Mouse (Mus musculus) intestine, embryonic 14.5 days (tissue): Measurements from ENCODE around the gene Cadps2. TPM values are rescaled to one million over a fixed set of nuclear protein-coding genes. Genes with fewer than 3 reads are reported as not detected.

Source experiments
- ATAC-seq: fragments of 200-750 bp; cut with Nextera tagmentation; replicated peaks from 2 replicates; pipeline ENCODE4 v1.8.0; 2017; ENCODE audit warnings: low read depth, moderate number of reproducible peaks, moderate TSS enrichment, moderate library complexity; ENCODE audit not compliant: low FRiP score, low TSS enrichment
- DNase-seq: peaks from one replicate; pipeline ENCODE4 v3.0.0-alpha.2; 2018; ENCODE audit warnings: low spot score
- H3K27ac ChIP-seq: fragments of 300-500 bp; sonication (generic); 2 replicates; pipeline ENCODE4 v1.5.1; 2014; ENCODE audit warnings: low read depth, mild to moderate bottlenecking, control low read depth
- H3K27me3 ChIP-seq: fragments of 300-500 bp; sonication (generic); replicated peaks from 2 replicates; pipeline ENCODE4 v1.6.1; 2014; ENCODE audit warnings: low read length, control low read depth; ENCODE audit not compliant: control insufficient read depth, insufficient read depth
- H3K36me3 ChIP-seq: fragments of 300-500 bp; sonication (generic); 2 replicates; pipeline ENCODE4 v1.6.1; 2014; ENCODE audit warnings: low read length, control low read depth; ENCODE audit not compliant: control insufficient read depth, insufficient read depth
- H3K4me1 ChIP-seq: fragments of 300-500 bp; sonication (generic); replicated peaks from 2 replicates; pipeline ENCODE4 v1.6.1; 2014; ENCODE audit warnings: low read length, control low read depth, mixed read lengths; ENCODE audit not compliant: control insufficient read depth, insufficient read depth
- H3K4me2 ChIP-seq: fragments of 300-500 bp; sonication (generic); 2 replicates; pipeline ENCODE4 v1.6.1; 2014; ENCODE audit warnings: low read length
- H3K4me3 ChIP-seq: fragments of 300-500 bp; sonication (generic); 2 replicates; pipeline ENCODE4 v1.5.1; 2014; ENCODE audit warnings: low read depth, low read length, control low read depth, mixed read lengths
- H3K9ac ChIP-seq: fragments of 300-500 bp; sonication (generic); 2 replicates; pipeline ENCODE4 v1.6.1; 2014; ENCODE audit warnings: mild to moderate bottlenecking, low read length
- H3K9me3 ChIP-seq: fragments of 300-500 bp; sonication (generic); 2 replicates; pipeline ENCODE4 v1.6.1; 2016; ENCODE audit warnings: low read length, control low read depth; ENCODE audit not compliant: control insufficient read depth
- WGBS: fragments of 180-500 bp; shearing (Covaris S2); extraction: QIAGEN DNeasy Blood & Tissue Kit; methylation state at CpG from one replicate; pipeline ENCODE4 v1.1.7; 2014; 5-methylcytosine and 5-hydroxymethylcytosine counted together
- polyA plus RNA-seq: library from polyadenylated mRNA; unstranded; fragments of >200 nt; fragmentation: Nextera tagmentation; extraction: Ambion mirVana; gene quantifications from 2 replicates; pipeline ENCODE4 v1.2.1, GENCODE M21; 2014

Gene Cadps2
- polyA plus RNA-seq, 1 experiment from 2014 or later = 1.2 TPM

- no peaks in the 10 kb centered on the region for H3K27me3 ChIP-seq
- ATAC-seq (no peak), DNase-seq (no peak)
- H3K36me3 ChIP-seq = no peaks in the 10 kb centered on the region
- 76% methylated on average over 2 of the region's 2 CpGs for WGBS
- no peak overlapping the region for H3K9ac ChIP-seq
- H3K4me3 ChIP-seq = no peak overlapping the region
- H3K27ac ChIP-seq = no peak overlapping the region
- no peaks in the 10 kb centered on the region for H3K4me1 ChIP-seq
- H3K9me3 ChIP-seq = no peaks in the 10 kb centered on the region
- no peak overlapping the region for H3K4me2 ChIP-seq
Observed at GRCm38 (mm10) chr6:23490431-23490830, 348.8 kb downstream of the Cadps2 start.

GRCm38 (mm10) chr6:23489046-23489445 lies 350.2 kb downstream of the Cadps2 start:
- DNase-seq (no peak), ATAC-seq (no peak)
- no peaks in the 10 kb centered on the region for H3K9me3 ChIP-seq
- no peak overlapping the region for H3K27ac ChIP-seq
- H3K4me3 ChIP-seq = no peak overlapping the region
- 76% methylated on average over 2 of the region's 2 CpGs for WGBS
- no peak overlapping the region for H3K4me2 ChIP-seq
- H3K4me1 ChIP-seq = no peaks in the 10 kb centered on the region
- H3K9ac ChIP-seq = no peak overlapping the region
- H3K36me3 ChIP-seq = no peaks in the 10 kb centered on the region
- H3K27me3 ChIP-seq = no peaks in the 10 kb centered on the region

GRCm38 (mm10) chr6:23472686-23473085 lies 366.5 kb downstream of the Cadps2 start:
- ATAC-seq = no peak

GRCm38 (mm10) chr6:23471830-23472229 lies 367.4 kb downstream of the Cadps2 start:
- DNase-seq (no peak), ATAC-seq (no peak)
- Histone ChIP-seq H3K4me2 (no peak overlapping the region), H3K4me1 (no peaks in the 10 kb centered on the region), H3K36me3 (no peaks in the 10 kb centered on the region), H3K4me3 (no peak overlapping the region), H3K9ac (no peak overlapping the region), H3K9me3 (no peaks in the 10 kb centered on the region), H3K27me3 (no peaks in the 10 kb centered on the region), H3K27ac (no peak overlapping the region)
- WGBS = 70% methylated on average over 2 of the region's 2 CpGs

More at GRCm38 (mm10) chr6:23472686-23473085, 366.5 kb downstream of the Cadps2 start:
- 68% methylated on average over 2 of the region's 2 CpGs for WGBS
- Histone ChIP-seq H3K4me3 (no peak overlapping the region), H3K4me1 (no peaks in the 10 kb centered on the region), H3K9ac (no peak overlapping the region), H3K4me2 (no peak overlapping the region), H3K27ac (no peak overlapping the region), H3K36me3 (no peaks in the 10 kb centered on the region), H3K9me3 (no peaks in the 10 kb centered on the region), H3K27me3 (no peaks in the 10 kb centered on the region)
- no peak for DNase-seq

- Histone ChIP-seq H3K27ac (no peak overlapping the region), H3K4me2 (no peak overlapping the region), H3K36me3 (no peaks in the 10 kb centered on the region), H3K27me3 (no peaks in the 10 kb centered on the region), H3K9me3 (no peaks in the 10 kb centered on the region), H3K4me1 (no peaks in the 10 kb centered on the region), H3K4me3 (no peak overlapping the region), H3K9ac (no peak overlapping the region)
- DNase-seq = no peak
- 83% methylated on average over 4 of the region's 4 CpGs for WGBS
- no peak for ATAC-seq
Observed at GRCm38 (mm10) chr6:23467885-23468284, 371.3 kb downstream of the Cadps2 start.

GRCm38 (mm10) chr6:23462600-23463280 lies 376.5 kb downstream of the Cadps2 start:
- Histone ChIP-seq H3K4me1 (no peaks in the 10 kb centered on the region), H3K9me3 (no peaks in the 10 kb centered on the region), H3K9ac (no peak overlapping the region), H3K4me2 (peak overlapping the region; percentile 29; the same call in 1 of the 2 replicates), H3K27me3 (no peaks in the 10 kb centered on the region), H3K36me3 (no peaks in the 10 kb centered on the region), H3K4me3 (no peak overlapping the region), H3K27ac (no peak overlapping the region)
- WGBS = 21% methylated on average over 8 of the region's 8 CpGs
- no peak for DNase-seq
- 0 out of 2 replicates have a peak, but pooled peaks have one; percentile 15 for ATAC-seq

- Histone ChIP-seq H3K27ac (no peak overlapping the region), H3K9ac (no peak overlapping the region), H3K4me2 (no peak overlapping the region), H3K4me1 (no peaks in the 10 kb centered on the region), H3K36me3 (no peaks in the 10 kb centered on the region), H3K27me3 (no peaks in the 10 kb centered on the region), H3K4me3 (no peak overlapping the region), H3K9me3 (no peaks in the 10 kb centered on the region)
- peak; percentile 86 for DNase-seq
- 4% methylated on average over 5 of the region's 5 CpGs for WGBS
- ATAC-seq = no peak
Observed at GRCm38 (mm10) chr6:23457748-23458147, 381.5 kb downstream of the Cadps2 start.

GRCm38 (mm10) chr6:23453907-23454306 lies 385.3 kb downstream of the Cadps2 start:
- Histone ChIP-seq H3K9me3 (no peaks in the 10 kb centered on the region), H3K4me2 (no peak overlapping the region)

GRCm38 (mm10) chr6:23439897-23440296 lies 399.3 kb downstream of the Cadps2 start:
- no peak overlapping the region for H3K9ac ChIP-seq
- no peaks in the 10 kb centered on the region for H3K9me3 ChIP-seq
- 66% methylated on average over 3 of the region's 3 CpGs for WGBS
- no peaks in the 10 kb centered on the region for H3K27me3 ChIP-seq
- DNase-seq = no peak
- H3K27ac ChIP-seq = no peak overlapping the region
- ATAC-seq = no peak
- no peak overlapping the region for H3K4me2 ChIP-seq
- H3K36me3 ChIP-seq = no peaks in the 10 kb centered on the region
- H3K4me3 ChIP-seq = no peak overlapping the region
- no peaks in the 10 kb centered on the region for H3K4me1 ChIP-seq

More at GRCm38 (mm10) chr6:23453907-23454306, 385.3 kb downstream of the Cadps2 start:
- no peak overlapping the region for H3K4me3 ChIP-seq
- 42% methylated on average over 5 of the region's 5 CpGs for WGBS
- H3K9ac ChIP-seq = no peak overlapping the region
- no peak for ATAC-seq
- DNase-seq = no peak
- no peaks in the 10 kb centered on the region for H3K36me3 ChIP-seq
- H3K27ac ChIP-seq = no peak overlapping the region
- H3K27me3 ChIP-seq = no peaks in the 10 kb centered on the region
- H3K4me1 ChIP-seq = no peaks in the 10 kb centered on the region
